Mouse (Mus musculus) skeletal muscle tissue, postnatal 0 days (tissue): ENCODE results near the gene Cyp46a1. TPM values are rescaled to one million over a fixed set of nuclear protein-coding genes. Genes with fewer than 3 reads are reported as not detected.

Experiments
- polyA plus RNA-seq: library from polyadenylated mRNA; unstranded; fragments of >200 nt; fragmentation: Nextera tagmentation; extraction: Ambion mirVana; gene quantifications from 2 replicates; pipeline ENCODE4 v1.2.1, GENCODE M21; 2015

Gene Cyp46a1
- polyA plus RNA-seq, result 2.1 and 2.5 TPM in 2 replicates

DNA sequence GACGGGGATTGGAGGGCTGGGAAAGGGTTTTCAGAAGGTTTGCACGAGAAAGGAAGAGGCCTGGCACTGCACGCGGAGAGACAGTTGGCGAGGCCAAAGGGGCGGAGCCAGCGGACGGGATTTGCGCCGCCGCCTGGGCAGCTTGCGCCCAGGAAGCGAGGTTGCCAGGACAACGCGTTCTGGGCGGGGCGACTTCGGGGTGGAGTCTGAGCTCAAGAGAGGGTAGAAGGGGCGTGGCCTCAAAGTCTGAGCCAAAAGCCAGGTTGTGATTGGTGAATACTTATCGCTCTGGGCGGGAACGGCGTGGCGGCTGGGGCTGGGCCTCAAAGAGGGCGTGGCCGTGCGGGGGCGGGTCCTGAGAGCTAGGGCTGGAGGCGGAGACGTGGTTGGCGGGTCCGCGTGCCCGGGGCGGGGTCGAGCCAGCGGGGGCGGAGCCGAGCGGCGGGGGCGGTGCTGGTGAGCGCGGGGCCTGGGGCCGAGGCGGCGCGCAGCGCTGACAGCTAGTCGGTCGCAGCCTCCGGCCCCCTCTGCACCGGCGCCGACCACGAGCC is at the start of gene Cyp46a1:
Gene Cyp46a1, plus strand, starts transcription at position 487 of the 551 bp plus-strand sequence.

DNA sequence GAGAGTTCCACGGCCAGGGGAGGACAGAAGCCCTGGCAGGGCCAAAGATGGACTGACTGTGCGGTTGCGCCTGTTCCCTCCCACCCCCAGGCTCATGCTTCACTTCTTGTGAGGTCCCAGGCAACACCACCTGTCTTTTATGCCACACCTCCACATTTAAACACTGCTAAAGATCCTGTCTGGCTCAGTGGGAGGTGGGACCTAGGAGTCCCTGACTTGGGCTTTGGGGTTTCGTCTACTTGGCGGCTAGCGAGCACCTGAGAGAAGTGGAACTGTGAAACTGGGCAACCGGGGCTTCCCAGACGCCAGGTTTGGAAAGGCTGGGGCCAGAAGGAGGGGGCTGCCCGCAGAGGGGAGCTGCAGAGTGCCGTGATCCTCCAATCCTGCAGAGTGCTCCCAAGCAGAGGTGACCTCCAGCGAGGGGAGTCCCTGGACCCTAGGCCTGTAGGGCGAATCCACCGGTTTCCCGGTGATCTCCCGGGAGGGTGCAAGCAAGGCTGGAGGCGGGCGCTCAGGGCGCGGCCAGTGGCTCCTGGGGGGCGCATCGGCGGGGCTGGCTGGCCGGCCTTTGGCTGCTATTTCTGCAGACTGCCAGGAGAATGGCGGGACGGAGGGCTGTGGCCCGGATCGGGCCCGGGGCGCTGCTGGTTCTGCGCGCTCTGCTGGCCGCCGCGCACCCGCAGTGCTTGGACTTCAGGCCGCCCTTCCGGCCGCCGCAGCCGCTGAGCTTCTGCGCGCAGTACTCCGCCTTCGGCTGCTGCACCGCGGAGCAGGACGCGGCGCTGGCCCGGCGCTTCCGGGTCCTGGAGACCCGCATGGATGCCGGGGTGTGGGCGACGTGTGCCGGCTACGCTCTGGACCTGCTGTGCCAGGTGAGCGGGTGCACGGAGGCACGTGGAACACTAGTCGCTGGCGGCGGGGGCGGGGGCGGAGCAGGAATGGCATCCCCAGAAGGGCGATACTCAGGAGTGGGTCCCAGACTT is 28.1 kb upstream of the Cyp46a1 start, which contains the start of gene Hhipl1:
Gene Hhipl1, plus strand, starts transcription at position 459 of the 983 bp plus-strand sequence.

DNA sequence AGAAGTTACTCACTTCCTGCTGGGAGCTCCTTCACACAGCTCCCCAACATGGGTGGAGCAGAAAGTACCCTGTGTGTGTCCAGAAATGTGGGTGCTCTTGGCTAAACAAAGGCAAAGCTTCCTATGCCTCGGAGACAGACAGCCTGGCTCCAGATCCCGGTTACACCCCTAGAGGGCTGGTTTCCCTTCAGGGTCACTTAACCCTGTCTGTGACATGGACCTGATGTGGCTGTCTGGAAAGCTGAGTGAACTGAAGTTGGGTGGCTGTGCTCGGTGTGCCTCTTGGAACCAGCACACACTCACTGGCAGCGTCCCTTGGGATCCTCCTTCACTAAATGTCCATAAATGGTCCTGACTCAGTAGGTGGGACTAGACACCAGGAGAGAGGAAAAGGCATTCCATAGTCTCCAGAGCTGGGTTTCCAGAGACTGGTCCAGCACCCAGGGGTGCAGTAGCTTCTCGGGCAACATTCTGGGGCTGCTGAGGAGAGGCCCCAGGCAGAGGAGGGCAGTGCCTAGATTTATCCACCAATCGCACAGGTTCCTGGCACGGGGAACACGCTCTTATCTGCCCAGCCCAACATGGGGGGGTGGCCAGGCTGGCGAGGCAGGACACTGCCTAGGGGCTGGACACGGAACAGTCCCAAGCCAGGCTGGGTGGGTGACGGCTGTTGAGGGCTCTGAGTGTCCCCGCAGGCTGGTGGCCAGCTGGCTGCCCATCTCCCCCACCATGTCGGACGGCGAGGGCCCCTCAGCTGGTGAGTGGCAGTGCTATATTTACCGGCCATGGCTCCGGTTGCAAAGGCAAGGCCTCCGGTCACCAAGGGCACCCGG is 36.6 kb downstream of the Cyp46a1 start, which contains the start of gene Eml1:
Gene Eml1, plus strand, starts transcription at position 362 of the 833 bp plus-strand sequence.

Other genes with a start within 250 kb of the Cyp46a1 start
- gene Setd3, start 155.1 kb upstream of the Cyp46a1 start, polyA plus RNA-seq, result 85.8 and 87.8 TPM in 2 replicates
- 2.3 TPM in 2 replicates for gene Ccnk, start 154.8 kb upstream of the Cyp46a1 start, polyA plus RNA-seq
- gene Ccdc85c, start 59.0 kb upstream of the Cyp46a1 start, polyA plus RNA-seq, result 1.5 and 1.6 TPM in 2 replicates
- gene Hhipl1, start 28.1 kb upstream of the Cyp46a1 start, polyA plus RNA-seq, result 0.31 and 0.60 TPM in 2 replicates
- 57.6 and 59.8 TPM in 2 replicates for gene Eml1, start 36.6 kb downstream of the Cyp46a1 start, polyA plus RNA-seq
- 17.8 and 21.1 TPM in 2 replicates for gene Evl, start 220.3 kb downstream of the Cyp46a1 start, polyA plus RNA-seq